Mouse (Mus musculus) megakaryocyte, embryonic 14.5 days (primary cell): ENCODE measurements around the gene Atg16l1. TPM values are rescaled to one million over a fixed set of nuclear protein-coding genes. Genes with fewer than 3 reads are reported as not detected.

Experiments
- H3K27me3 ChIP-seq: replicated peaks from 2 replicates; pipeline ENCODE3; 2012; ENCODE audit warnings: inconsistent platforms
- H3K36me3 ChIP-seq: replicated peaks from 2 replicates; pipeline ENCODE3; 2012; ENCODE audit warnings: low read length, inconsistent platforms, mixed read lengths
- H3K4me1 ChIP-seq: 2 replicates; pipeline ENCODE4 v1.6.1; 2012; ENCODE audit warnings: inconsistent platforms
- H3K4me3 ChIP-seq: replicated peaks from 2 replicates; pipeline ENCODE3; 2012; ENCODE audit warnings: moderate library complexity, mild to moderate bottlenecking, inconsistent platforms
- H3K9me3 ChIP-seq: 2 replicates; pipeline ENCODE4 v1.6.1; 2012; ENCODE audit warnings: inconsistent platforms
- FLI1 ChIP-seq: IDR thresholded peaks from 2 replicates; pipeline ENCODE4 v1.6.1; 2012; ENCODE audit warnings: low read length, inconsistent platforms, mixed read lengths
- GATA1 ChIP-seq: IDR thresholded peaks from 3 replicates; pipeline ENCODE4 v1.6.1; 2012; ENCODE audit warnings: mixed read lengths, low read length, inconsistent platforms, borderline replicate concordance
- polyA plus RNA-seq: library from polyadenylated mRNA; stranded (reverse); fragments of >175 nt; gene quantifications from 2 replicates; pipeline ENCODE4 v1.2.3, GENCODE M21; 2012; ENCODE audit warnings: low replicate concordance; ENCODE audit not compliant: insufficient read depth

Atg16l1 gene
- polyA plus RNA-seq, 1 experiment = 5.5 TPM

- Histone ChIP-seq H3K4me1 (peaks cover 88% of the 10 kb centered on the region), H3K9me3 (no peaks in the 10 kb centered on the region), H3K27me3 (no peaks in the 10 kb centered on the region), H3K36me3 (peaks cover 93% of the 10 kb centered on the region), H3K4me3 (no peak overlapping the region)
- no peak for TF ChIP-seq GATA1
These were observed 13.6 kb downstream of the Atg16l1 start for GRCm38 (mm10) chr1:87769263-87769662.

GRCm38 (mm10) chr1:87770486-87770885, 14.8 kb downstream of the Atg16l1 start:
- Histone ChIP-seq H3K4me1 (peaks cover 81% of the 10 kb centered on the region), H3K36me3 (peaks cover 93% of the 10 kb centered on the region), H3K27me3 (no peaks in the 10 kb centered on the region), H3K9me3 (no peaks in the 10 kb centered on the region), H3K4me3 (peak overlapping the region; percentile 81)
- TF ChIP-seq GATA1 (peak; percentile 80; the same call in 1 of the 3 replicates), FLI1 (no peak)

- peaks cover 72% of the 10 kb centered on the region for H3K4me1 ChIP-seq
- peaks cover 93% of the 10 kb centered on the region for H3K36me3 ChIP-seq
- H3K4me3 ChIP-seq = no peak overlapping the region
- no peak for TF ChIP-seq FLI1
- TF ChIP-seq GATA1 = no peak
- no peaks in the 10 kb centered on the region for H3K9me3 ChIP-seq
- no peaks in the 10 kb centered on the region for H3K27me3 ChIP-seq
These were observed 16.1 kb downstream of the Atg16l1 start for GRCm38 (mm10) chr1:87771724-87772123.

GRCm38 (mm10) chr1:87773336-87773735, 17.7 kb downstream of the Atg16l1 start:
- Histone ChIP-seq H3K4me1 (peaks cover 70% of the 10 kb centered on the region), H3K9me3 (no peaks in the 10 kb centered on the region), H3K4me3 (no peak overlapping the region), H3K36me3 (peaks cover 93% of the 10 kb centered on the region), H3K27me3 (no peaks in the 10 kb centered on the region)
- TF ChIP-seq GATA1 = no peak
- TF ChIP-seq FLI1 = no peak

- H3K36me3 ChIP-seq = peaks cover 97% of the 10 kb centered on the region
- no peaks in the 10 kb centered on the region for H3K9me3 ChIP-seq
- peaks cover 69% of the 10 kb centered on the region for H3K4me1 ChIP-seq
- TF ChIP-seq FLI1 = no peak
- no peak for TF ChIP-seq GATA1
- H3K27me3 ChIP-seq = no peaks in the 10 kb centered on the region
- H3K4me3 ChIP-seq = no peak overlapping the region
These were observed 19.2 kb downstream of the Atg16l1 start for GRCm38 (mm10) chr1:87774845-87775244.

GRCm38 (mm10) chr1:87779204-87779785, 23.6 kb downstream of the Atg16l1 start:
- peaks cover 56% of the 10 kb centered on the region for H3K4me1 ChIP-seq
- no peaks in the 10 kb centered on the region for H3K27me3 ChIP-seq
- H3K9me3 ChIP-seq = no peaks in the 10 kb centered on the region
- TF ChIP-seq FLI1 = no peak
- TF ChIP-seq GATA1 = no peak
- peaks cover 99% of the 10 kb centered on the region for H3K36me3 ChIP-seq
- H3K4me3 ChIP-seq = no peak overlapping the region

- Histone ChIP-seq H3K36me3 (peaks cover 92% of the 10 kb centered on the region), H3K9me3 (no peaks in the 10 kb centered on the region), H3K4me1 (peaks cover 48% of the 10 kb centered on the region), H3K27me3 (no peaks in the 10 kb centered on the region), H3K4me3 (no peak overlapping the region)
- TF ChIP-seq GATA1 (no peak), FLI1 (no peak)
These were observed 30.0 kb downstream of the Atg16l1 start for GRCm38 (mm10) chr1:87785703-87786102.

- H3K9me3 ChIP-seq = no peaks in the 10 kb centered on the region
- no peaks in the 10 kb centered on the region for H3K27me3 ChIP-seq
- peaks cover 92% of the 10 kb centered on the region for H3K36me3 ChIP-seq
- H3K4me1 ChIP-seq = peaks cover 45% of the 10 kb centered on the region
- no peak overlapping the region for H3K4me3 ChIP-seq
- TF ChIP-seq GATA1 = no peak
- no peak for TF ChIP-seq FLI1
These were observed 30.6 kb downstream of the Atg16l1 start for GRCm38 (mm10) chr1:87786251-87786650.

GRCm38 (mm10) chr1:87789665-87790064, 34.0 kb downstream of the Atg16l1 start:
- Histone ChIP-seq H3K4me3 (no peak overlapping the region), H3K27me3 (no peaks in the 10 kb centered on the region), H3K4me1 (peaks cover 49% of the 10 kb centered on the region), H3K36me3 (peaks cover 92% of the 10 kb centered on the region), H3K9me3 (no peaks in the 10 kb centered on the region)
- no peak for TF ChIP-seq GATA1
- TF ChIP-seq FLI1 = no peak

GRCm38 (mm10) chr1:87792438-87793137, 36.9 kb downstream of the Atg16l1 start:
- H3K27me3 ChIP-seq = no peaks in the 10 kb centered on the region
- H3K4me1 ChIP-seq = peaks cover 45% of the 10 kb centered on the region
- TF ChIP-seq GATA1 (no peak), FLI1 (no peak)
- H3K36me3 ChIP-seq = peaks cover 92% of the 10 kb centered on the region
- H3K9me3 ChIP-seq = no peaks in the 10 kb centered on the region
- H3K4me3 ChIP-seq = no peak overlapping the region

GRCm38 (mm10) chr1:87793138-87793449, 37.4 kb downstream of the Atg16l1 start:
- peaks cover 92% of the 10 kb centered on the region for H3K36me3 ChIP-seq

More at GRCm38 (mm10) chr1:87793138-87793449, 37.4 kb downstream of the Atg16l1 start:
- H3K4me1 ChIP-seq = peaks cover 48% of the 10 kb centered on the region
- no peaks in the 10 kb centered on the region for H3K27me3 ChIP-seq
- H3K9me3 ChIP-seq = no peaks in the 10 kb centered on the region
- no peak overlapping the region for H3K4me3 ChIP-seq
- TF ChIP-seq FLI1 = no peak
- no peak for TF ChIP-seq GATA1
